Comparison of ENCODE assay signal across 30 mouse cellular contexts in genomic region chr11:89006404-89006803, GRCm38 (mm10). TPM values are rescaled to one million over a fixed set of nuclear protein-coding genes. Genes with fewer than 3 reads are reported as not detected.
DNase-seq lines count a peak whose midpoint lies in the region; ATAC-seq and TF ChIP-seq lines count a peak whose summit lies in the region.
"Had no signal": no experiment of that assay in that cellular context is flagged by ENCODE, and none has a peak within 500 bp of the region (broad histone marks: within the 10 kb centered on the region; RNA-seq: fewer than 3 reads in every experiment).

No protein-coding gene starts in this region.

- no peaks in the 10 kb centered on the region for H3K27me3 ChIP-seq in stomach, postnatal 0 days (ENCODE audit: control insufficient read depth, insufficient read depth, low read length)
- H3K27me3 ChIP-seq: CH12.LX; embryonic facial prominence, embryonic 13.5 days; embryonic facial prominence, embryonic 15.5 days; forebrain, embryonic 13.5 days; forebrain, embryonic 15.5 days; Patski had no signal

- no peak for TF ChIP-seq CTCF in stomach, postnatal 0 days (IDR thresholded peaks at IDR 0.05; ENCODE audit: low read depth)

- H3K9ac ChIP-seq in stomach, postnatal 0 days (ENCODE audit: low read length), result no peak overlapping the region
- H3K9ac ChIP-seq: embryonic facial prominence, embryonic 13.5 days; embryonic facial prominence, embryonic 15.5 days; forebrain, embryonic 13.5 days; forebrain, embryonic 15.5 days; forebrain, postnatal 0 days had no signal

- H3K9me3 ChIP-seq in stomach, postnatal 0 days (ENCODE audit: control insufficient read depth, low read length), result no peaks in the 10 kb centered on the region
- H3K9me3 ChIP-seq: embryonic facial prominence, embryonic 13.5 days; embryonic facial prominence, embryonic 15.5 days; forebrain, embryonic 13.5 days; forebrain, embryonic 15.5 days; G1E had no signal

- peak; percentile 24; the same call in 1 of the 2 replicates for ATAC-seq in common myeloid progenitor, adult 5-6 weeks (replicated peaks; ENCODE audit: low read depth, poor library complexity, severe bottlenecking)
- ATAC-seq in megakaryocyte, adult 5-6 weeks (ENCODE audit: poor library complexity, severe bottlenecking), result peak; percentile 93
- peak; percentile 58 for ATAC-seq in neutrophil, adult 5-6 weeks (ENCODE audit: extremely low read depth, insufficient number of reproducible peaks, low FRiP score, poor library complexity, severe bottlenecking)
- no peak for ATAC-seq in stomach, postnatal 0 days (ENCODE audit: low FRiP score, low TSS enrichment)
- ATAC-seq: activated CD4-positive, CD25-positive, alpha-beta regulatory T cell, adult 4 months; CD4-positive, CD25-positive, alpha-beta regulatory T cell, adult 4 months; forebrain, embryonic 13.5 days; forebrain, embryonic 15.5 days; forebrain, postnatal 0 days; Patski had no signal

- H3K27ac ChIP-seq in stomach, postnatal 0 days (replicated peaks), result no peak overlapping the region
- H3K27ac ChIP-seq: embryonic facial prominence, embryonic 13.5 days; embryonic facial prominence, embryonic 15.5 days; forebrain, embryonic 13.5 days; forebrain, embryonic 15.5 days had no signal

- peaks cover 5% of the 10 kb centered on the region; the same call in 1 of the 2 replicates for H3K4me1 ChIP-seq in stomach, postnatal 0 days (replicated peaks; ENCODE audit: control insufficient read depth, insufficient read depth)
- H3K4me1 ChIP-seq: embryonic facial prominence, embryonic 13.5 days; forebrain, embryonic 13.5 days; forebrain, embryonic 15.5 days had no signal

- DNase-seq in stomach, postnatal 0 days (ENCODE audit: low spot score), result no peak
- DNase-seq in gastrocnemius, postnatal 14 days, result no peak
- DNase-seq in heart, postnatal 36 days, result no peak
- DNase-seq: adrenal gland, adult 8-10 months; adrenal gland, postnatal 14 days; adrenal gland, postnatal 36 days; B cell, adult 2 months; cerebellum, adult 11-12 months; cerebellum, adult 2 months; cerebellum, adult 9-10 months; cerebellum, postnatal 10 days; cerebellum, postnatal 25 days; embryo, embryonic 11 days; forebrain, postnatal 0 days had no signal

- peaks cover 5% of the 10 kb centered on the region; the same call in 1 of the 2 replicates for H3K36me3 ChIP-seq in stomach, postnatal 0 days (ENCODE audit: control insufficient read depth, insufficient read depth, low read length)
- H3K36me3 ChIP-seq: embryonic facial prominence, embryonic 15.5 days; forebrain, embryonic 15.5 days had no signal

- no peak for TF ChIP-seq EP300 in stomach, postnatal 0 days (optimal IDR thresholded peaks at IDR 0.05)

- intact Hi-C loops in gastrocnemius, postnatal 14 days (cut with DNase I; ENCODE audit: low total_unique reads), result no loop called here
- intact Hi-C loops in heart, postnatal 36 days (cut with DNase I), result no loop called here

- H3K4me3 ChIP-seq in stomach, postnatal 0 days (ENCODE audit: low read depth, low read length), result no peak overlapping the region
- H3K4me3 ChIP-seq: embryonic facial prominence, embryonic 13.5 days; embryonic facial prominence, embryonic 15.5 days; erythroblast, embryonic 14.5 days; forebrain, embryonic 13.5 days; forebrain, embryonic 15.5 days had no signal

- H3K4me2 ChIP-seq in stomach, postnatal 0 days (replicated peaks; ENCODE audit: low read depth), result no peak overlapping the region
- H3K4me2 ChIP-seq: embryonic facial prominence, embryonic 13.5 days; embryonic facial prominence, embryonic 15.5 days; forebrain, embryonic 13.5 days; forebrain, embryonic 15.5 days had no signal

RNA-seq across cellular contexts. Expression of gene Trim25, which starts 7.2 kb away (rescaled TPM):
- total RNA-seq in common myeloid progenitor, adult 5-6 weeks (2017), result 21.1 and 28.0 TPM in 2 replicates
- 33.4 and 33.7 TPM in 2 replicates for total RNA-seq in megakaryocyte, adult 5-6 weeks (2015)
- 24.5 and 28.7 TPM in 2 replicates for total RNA-seq in megakaryocyte, adult 5-6 weeks (2017)
- total RNA-seq in neutrophil, adult 5-6 weeks (2017), result 97.7 and 107 TPM in 2 replicates
- polyA plus RNA-seq in stomach, postnatal 0 days (2015; fragmentation: Nextera tagmentation; extraction: Ambion mirVana), result 28.3 and 29.5 TPM in 2 replicates
- total RNA-seq in gastrocnemius, postnatal 14 days (2021), result 10 to 100 TPM; 11.3 to 12.6 TPM
- 10 to 100 TPM; 23.1 to 27.3 TPM for total RNA-seq in heart, postnatal 36 days (2021)

RNA-seq across cellular contexts. Expression of gene Coil, which starts 36.4 kb away (rescaled TPM):
- 13.0 and 15.9 TPM in 2 replicates for total RNA-seq in common myeloid progenitor, adult 5-6 weeks (2017)
- total RNA-seq in megakaryocyte, adult 5-6 weeks (2015), result 6.6 and 7.2 TPM in 2 replicates
- 6.4 and 7.0 TPM in 2 replicates for total RNA-seq in megakaryocyte, adult 5-6 weeks (2017)
- total RNA-seq in neutrophil, adult 5-6 weeks (2017), result 6.5 and 7.8 TPM in 2 replicates
- polyA plus RNA-seq in stomach, postnatal 0 days (2015; fragmentation: Nextera tagmentation; extraction: Ambion mirVana), result 5.9 and 6.2 TPM in 2 replicates
- 1 to 10 TPM; 4.1 to 4.2 TPM for total RNA-seq in gastrocnemius, postnatal 14 days (2021)
- total RNA-seq in heart, postnatal 36 days (2021), result 1 to 10 TPM; 4.9 TPM

RNA-seq across cellular contexts. Expression of gene Elobl, which starts 39.7 kb away (rescaled TPM):
- not detected in 2 replicates for total RNA-seq in common myeloid progenitor, adult 5-6 weeks (2017)
- not detected in 2 replicates for total RNA-seq in megakaryocyte, adult 5-6 weeks (2015)
- total RNA-seq in megakaryocyte, adult 5-6 weeks (2017), result not detected in 2 replicates
- not detected in 2 replicates for total RNA-seq in neutrophil, adult 5-6 weeks (2017)
- not detected in 2 replicates for polyA plus RNA-seq in stomach, postnatal 0 days (2015; fragmentation: Nextera tagmentation; extraction: Ambion mirVana)
- not detected for total RNA-seq in gastrocnemius, postnatal 14 days (2021)
- total RNA-seq in heart, postnatal 36 days (2021), result not detected
- total RNA-seq: adrenal gland, adult 18-20 months; adrenal gland, adult 8-10 months; adrenal gland, postnatal 14 days; adrenal gland, postnatal 36 days; CH12.LX; forebrain, postnatal 0 days; G1E had no signal
- polyA plus RNA-seq: activated CD4-positive, CD25-positive, alpha-beta regulatory T cell, adult 4 months; CD4-positive, CD25-positive, alpha-beta regulatory T cell, adult 4 months; cerebellum, adult 2 months; embryonic facial prominence, embryonic 11.5 days; embryonic facial prominence, embryonic 13.5 days; embryonic facial prominence, embryonic 15.5 days; erythroblast, embryonic 14.5 days; forebrain, embryonic 11.5 days; forebrain, embryonic 13.5 days; forebrain, embryonic 15.5 days; forebrain, postnatal 0 days; G1E had no signal

RNA-seq across cellular contexts. Expression of gene Scpep1, which starts 51.1 kb away (rescaled TPM):
- 13.9 and 14.6 TPM in 2 replicates for total RNA-seq in common myeloid progenitor, adult 5-6 weeks (2017)
- 173 and 192 TPM in 2 replicates for total RNA-seq in megakaryocyte, adult 5-6 weeks (2015)
- 87.6 and 89.8 TPM in 2 replicates for total RNA-seq in megakaryocyte, adult 5-6 weeks (2017)
- 31.9 and 40.1 TPM in 2 replicates for total RNA-seq in neutrophil, adult 5-6 weeks (2017)
- polyA plus RNA-seq in stomach, postnatal 0 days (2015; fragmentation: Nextera tagmentation; extraction: Ambion mirVana), result 67.2 and 67.8 TPM in 2 replicates
- total RNA-seq in gastrocnemius, postnatal 14 days (2021), result 10 to 100 TPM; 18.5 to 21.6 TPM
- total RNA-seq in heart, postnatal 36 days (2021), result 10 to 100 TPM; 19.2 to 21.7 TPM
